12 mouse cellular contexts compared by ENCODE assay signal in the genomic region with DNA sequence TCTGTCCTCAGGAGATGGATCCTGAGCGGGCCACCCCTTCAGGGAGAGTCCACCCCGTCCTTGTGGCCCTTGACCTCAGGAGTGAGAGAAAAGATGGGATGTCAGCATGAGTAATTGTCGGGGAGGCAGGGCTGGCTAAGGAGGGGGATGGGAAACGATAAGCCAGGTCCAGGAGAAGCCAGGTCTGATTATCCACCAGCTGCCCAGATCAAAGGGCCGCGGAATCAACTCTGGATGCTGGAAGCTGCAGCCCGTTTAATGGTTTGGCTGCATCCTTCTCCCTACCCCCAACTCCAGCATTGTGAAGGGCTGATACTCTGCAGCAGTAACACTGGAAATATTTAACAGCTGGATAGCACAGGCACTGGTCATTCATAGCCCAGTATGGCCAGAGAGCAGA. TPM values are rescaled to one million over a fixed set of nuclear protein-coding genes. Genes with fewer than 3 reads are reported as not detected.
"Had no signal": no experiment of that assay in that cellular context is flagged by ENCODE, and none has a peak within 500 bp of the region (broad histone marks: within the 10 kb centered on the region; RNA-seq: fewer than 3 reads in every experiment).

No protein-coding gene starts in this region.

- H3K36me3 ChIP-seq: limb, embryonic 10.5 days; liver, embryonic 13.5 days; lung, embryonic 15.5 days; midbrain, embryonic 12.5 days had no signal

- H3K4me3 ChIP-seq: layer of hippocampus, adult 2 months; limb, embryonic 10.5 days; liver, embryonic 13.5 days; lung, embryonic 15.5 days; midbrain, embryonic 12.5 days; myocyte; neural tube, embryonic 15.5 days had no signal

- H3K4me2 ChIP-seq: liver, embryonic 13.5 days; lung, embryonic 15.5 days; midbrain, embryonic 12.5 days; neural tube, embryonic 15.5 days had no signal

- H3K9ac ChIP-seq: liver, embryonic 13.5 days; liver, postnatal 0 days; lung, embryonic 15.5 days; midbrain, embryonic 12.5 days; neural tube, embryonic 15.5 days had no signal

- H3K9me3 ChIP-seq: limb, embryonic 10.5 days; liver, embryonic 13.5 days; lung, embryonic 15.5 days; midbrain, embryonic 12.5 days; neural tube, embryonic 15.5 days had no signal

- DNase-seq: kidney, postnatal 10 days; kidney, postnatal 4 days; liver, embryonic 13.5 days; liver, postnatal 0 days; right cerebral cortex, postnatal 14 days; thymus, postnatal 14 days had no signal

- ATAC-seq: liver, postnatal 0 days had no signal

- H3K27ac ChIP-seq: layer of hippocampus, adult 2 months; limb, embryonic 10.5 days; liver, embryonic 13.5 days; lung, embryonic 15.5 days; midbrain, embryonic 12.5 days; neural tube, embryonic 15.5 days had no signal

RNA-seq across cellular contexts. Expression of a gene that starts 5.0 kb away (rescaled TPM):
- polyA plus RNA-seq: liver, postnatal 0 days had no signal
